Mouse (Mus musculus) heart, embryonic 10.5 days (tissue): ENCODE results near the gene Ptprk. TPM values are rescaled to one million over a fixed set of nuclear protein-coding genes. Genes with fewer than 3 reads are reported as not detected.
A peak's percentile ranks its signal among the peaks of the same experiment; 100 is the strongest.

Experiments used
- DNase-seq: peaks from one replicate; pipeline ENCODE4 v3.0.0-alpha.2; 2017; ENCODE audit warnings: low spot score
- H3K27ac ChIP-seq: fragments of 300-500 bp; sonication (generic); 2 replicates; pipeline ENCODE4 v1.5.1; 2016; ENCODE audit warnings: mild to moderate bottlenecking
- H3K27me3 ChIP-seq: fragments of 300-500 bp; sonication (generic); 2 replicates; pipeline ENCODE4 v1.6.1; 2016; ENCODE audit warnings: mild to moderate bottlenecking; ENCODE audit not compliant: poor library complexity, insufficient read depth, severe bottlenecking
- H3K36me3 ChIP-seq: fragments of 300-500 bp; sonication (generic); 2 replicates; pipeline ENCODE4 v1.6.1; 2016; ENCODE audit warnings: mild to moderate bottlenecking, moderate library complexity
- H3K4me1 ChIP-seq: fragments of 300-500 bp; sonication (generic); 2 replicates; pipeline ENCODE4 v1.6.1; 2016; ENCODE audit warnings: mild to moderate bottlenecking
- H3K4me3 ChIP-seq: fragments of 300-500 bp; sonication (generic); 2 replicates; pipeline ENCODE4 v1.5.1; 2016; ENCODE audit warnings: mild to moderate bottlenecking, moderate library complexity
- H3K9me3 ChIP-seq: fragments of 300-500 bp; sonication (generic); 2 replicates; pipeline ENCODE4 v1.6.1; 2016; ENCODE audit warnings: mild to moderate bottlenecking, moderate library complexity
- WGBS: fragments of 180-500 bp; shearing (Covaris S2); methylation state at CpG from one replicate; pipeline ENCODE4 v1.1.7; 2016; 5-methylcytosine and 5-hydroxymethylcytosine counted together
- polyA plus RNA-seq: library from polyadenylated mRNA; unstranded; fragments of >200 nt; fragmentation: Nextera tagmentation; extraction: Ambion mirVana; gene quantifications from 2 replicates; pipeline ENCODE4 v1.2.1, GENCODE M21; 2016

Ptprk gene
- polyA plus RNA-seq, 1 experiment from 2014 or later = 39.0 TPM

DNA sequence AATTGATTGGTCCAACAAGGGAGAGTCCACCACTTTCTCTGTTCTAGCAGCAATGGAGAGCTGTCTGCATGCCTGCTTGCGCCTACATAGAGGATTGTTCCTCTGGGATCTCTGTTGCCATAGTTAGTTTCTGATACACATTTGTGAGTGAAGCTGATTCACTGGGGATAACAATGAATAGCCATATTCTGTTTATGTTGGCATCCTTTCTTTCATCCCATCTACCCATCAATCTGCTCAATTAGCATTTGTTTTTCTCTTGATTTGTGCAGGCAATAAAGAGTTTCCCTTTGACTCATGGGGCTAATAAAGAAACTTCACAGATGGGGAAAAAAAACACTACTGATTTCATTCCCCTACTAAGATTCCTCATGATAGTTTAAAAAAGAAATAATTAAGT, 423.2 kb downstream of the Ptprk start:
- Histone ChIP-seq H3K4me1 (peaks cover 3% of the 10 kb centered on the region), H3K36me3 (0 out of 2 replicates have a peak, but pooled peaks cover 3% of the 10 kb centered on the region), H3K27ac (no peak overlapping the region), H3K4me3 (no peak overlapping the region), H3K9me3 (no peaks in the 10 kb centered on the region), H3K27me3 (no peaks in the 10 kb centered on the region)
- WGBS = 83% methylated on average over 1 of the region's 1 CpGs
- no peak for DNase-seq

DNA sequence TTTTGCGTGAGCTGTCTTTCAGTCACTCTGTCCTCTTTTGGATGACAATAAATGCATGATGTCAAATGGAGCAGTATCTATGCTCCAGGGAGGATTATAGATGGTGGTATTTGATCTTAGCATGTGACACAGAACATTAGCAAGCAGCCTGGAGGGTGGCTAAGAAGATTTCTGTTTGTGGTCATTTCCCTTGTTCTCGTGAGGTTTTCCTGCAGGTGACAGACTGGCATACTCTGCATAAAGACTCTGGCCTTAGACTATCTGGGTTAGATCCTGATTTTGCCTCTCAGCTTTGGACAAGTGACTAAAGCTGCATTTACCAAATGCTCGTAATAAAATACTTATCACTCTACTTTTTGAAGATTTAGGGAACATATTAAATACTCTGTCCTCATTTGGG, 423.9 kb downstream of the Ptprk start:
- DNase-seq = no peak
- no peak overlapping the region for H3K4me3 ChIP-seq
- no peaks in the 10 kb centered on the region for H3K27me3 ChIP-seq
- no peaks in the 10 kb centered on the region for H3K9me3 ChIP-seq
- 0 out of 2 replicates have a peak, but pooled peaks cover 3% of the 10 kb centered on the region for H3K36me3 ChIP-seq
- no peak overlapping the region for H3K27ac ChIP-seq
- no peaks in the 10 kb centered on the region for H3K4me1 ChIP-seq
- 78% methylated on average over 3 of the region's 3 CpGs for WGBS

- no peak overlapping the region for H3K27ac ChIP-seq
- no peaks in the 10 kb centered on the region for H3K36me3 ChIP-seq
- 82% methylated on average over 2 of the region's 2 CpGs for WGBS
- H3K4me1 ChIP-seq = peaks cover 16% of the 10 kb centered on the region; the same call in 1 of the 2 replicates
- no peaks in the 10 kb centered on the region for H3K9me3 ChIP-seq
- no peak for DNase-seq
- no peak overlapping the region for H3K4me3 ChIP-seq
- no peaks in the 10 kb centered on the region for H3K27me3 ChIP-seq
Measured at GRCm38 (mm10) chr10:28513601-28514000, 439.0 kb downstream of the Ptprk start.

DNA sequence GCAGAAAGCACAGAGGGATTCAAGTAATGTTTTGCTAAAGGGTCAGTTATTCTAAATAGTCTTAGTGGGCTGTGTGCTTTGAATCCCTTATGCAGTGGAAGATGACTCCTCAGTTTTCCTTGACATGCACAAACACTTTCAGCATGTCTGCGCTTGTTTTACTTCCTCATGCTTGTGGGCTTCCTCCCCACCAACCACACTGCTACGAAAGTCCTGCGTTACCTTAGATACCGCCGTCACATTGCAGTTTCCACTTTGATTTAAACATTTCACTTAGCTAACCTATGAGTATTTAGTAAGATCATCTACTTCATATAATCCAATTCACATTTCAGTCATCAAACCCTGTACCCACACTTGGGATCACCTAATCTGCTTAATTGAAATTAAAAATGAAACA, 441.5 kb downstream of the Ptprk start:
- H3K36me3 ChIP-seq = no peaks in the 10 kb centered on the region
- H3K4me1 ChIP-seq = peaks cover 17% of the 10 kb centered on the region; the same call in 1 of the 2 replicates
- no peaks in the 10 kb centered on the region for H3K27me3 ChIP-seq
- no peak overlapping the region for H3K4me3 ChIP-seq
- no peaks in the 10 kb centered on the region for H3K9me3 ChIP-seq
- 89% methylated on average over 5 of the region's 5 CpGs for WGBS
- no peak overlapping the region for H3K27ac ChIP-seq
- DNase-seq = no peak

DNA sequence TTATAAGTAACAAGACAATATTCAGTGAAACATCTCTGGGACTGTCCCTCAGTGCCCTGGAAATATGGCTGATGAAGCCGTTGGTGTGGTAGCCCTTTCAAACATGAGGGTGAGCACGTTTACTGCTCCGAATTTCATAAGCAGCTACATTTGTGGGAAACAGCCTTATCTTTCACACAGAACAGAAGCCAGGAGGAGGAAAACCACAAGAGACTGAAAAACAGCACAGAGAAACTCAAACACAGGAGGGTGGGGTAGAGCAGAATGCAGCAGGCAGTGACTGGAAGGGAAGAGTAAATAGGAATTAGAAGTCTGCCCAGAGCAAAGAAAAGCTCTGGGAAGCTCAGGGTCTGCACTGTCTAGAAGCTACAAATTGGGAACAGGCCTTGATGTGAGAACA, 443.7 kb downstream of the Ptprk start:
- peaks cover 17% of the 10 kb centered on the region; the same call in 1 of the 2 replicates for H3K4me1 ChIP-seq
- no peak for DNase-seq
- no peak overlapping the region for H3K4me3 ChIP-seq
- 56% methylated on average over 3 of the region's 3 CpGs for WGBS
- no peaks in the 10 kb centered on the region for H3K36me3 ChIP-seq
- H3K9me3 ChIP-seq = no peaks in the 10 kb centered on the region
- no peaks in the 10 kb centered on the region for H3K27me3 ChIP-seq
- H3K27ac ChIP-seq = no peak overlapping the region

- peaks cover 27% of the 10 kb centered on the region; the same call in 1 of the 2 replicates for H3K4me1 ChIP-seq
- WGBS = 68% methylated on average over 1 of the region's 1 CpGs
Measured at GRCm38 (mm10) chr10:28519861-28520260, 445.2 kb downstream of the Ptprk start.

GRCm38 (mm10) chr10:28523992-28524735, 449.5 kb downstream of the Ptprk start:
- Histone ChIP-seq H3K4me3 (no peak overlapping the region), H3K27me3 (no peaks in the 10 kb centered on the region), H3K36me3 (no peaks in the 10 kb centered on the region), H3K27ac (peak overlapping the region; percentile 22; the same call in 1 of the 2 replicates), H3K4me1 (peaks cover 10% of the 10 kb centered on the region; the same call in 1 of the 2 replicates), H3K9me3 (no peaks in the 10 kb centered on the region)
- DNase-seq = no peak
- WGBS = 57% methylated on average over 14 of the region's 14 CpGs

More at GRCm38 (mm10) chr10:28519861-28520260, 445.2 kb downstream of the Ptprk start:
- Histone ChIP-seq H3K4me3 (no peak overlapping the region), H3K27me3 (no peaks in the 10 kb centered on the region), H3K36me3 (no peaks in the 10 kb centered on the region), H3K9me3 (no peaks in the 10 kb centered on the region), H3K27ac (no peak overlapping the region)
- DNase-seq = no peak

DNA sequence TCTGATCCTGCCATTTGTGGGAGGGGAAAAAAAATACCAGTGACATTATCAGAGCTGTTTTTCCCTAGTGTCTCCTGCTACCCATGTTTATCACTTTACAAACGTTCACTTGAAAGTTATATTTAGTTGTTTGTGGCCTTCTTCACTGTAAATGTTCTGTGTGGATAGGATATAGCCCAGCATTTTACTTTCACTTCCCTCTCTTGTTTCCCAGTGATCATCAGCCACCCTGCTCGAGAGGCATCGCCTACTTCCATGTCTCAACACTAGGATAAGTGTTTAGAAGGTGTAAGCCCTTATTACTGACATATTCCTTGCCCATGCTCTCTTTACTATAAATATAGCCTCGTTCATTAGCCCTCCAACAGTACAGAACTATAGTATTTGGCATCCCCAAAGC, 466.0 kb downstream of the Ptprk start:
- no peaks in the 10 kb centered on the region for H3K27me3 ChIP-seq
- WGBS = 60% methylated on average over 4 of the region's 4 CpGs
- no peak overlapping the region for H3K27ac ChIP-seq
- no peak overlapping the region for H3K4me3 ChIP-seq
- no peaks in the 10 kb centered on the region for H3K36me3 ChIP-seq
- no peaks in the 10 kb centered on the region for H3K9me3 ChIP-seq
- H3K4me1 ChIP-seq = no peaks in the 10 kb centered on the region
- DNase-seq = no peak

DNA sequence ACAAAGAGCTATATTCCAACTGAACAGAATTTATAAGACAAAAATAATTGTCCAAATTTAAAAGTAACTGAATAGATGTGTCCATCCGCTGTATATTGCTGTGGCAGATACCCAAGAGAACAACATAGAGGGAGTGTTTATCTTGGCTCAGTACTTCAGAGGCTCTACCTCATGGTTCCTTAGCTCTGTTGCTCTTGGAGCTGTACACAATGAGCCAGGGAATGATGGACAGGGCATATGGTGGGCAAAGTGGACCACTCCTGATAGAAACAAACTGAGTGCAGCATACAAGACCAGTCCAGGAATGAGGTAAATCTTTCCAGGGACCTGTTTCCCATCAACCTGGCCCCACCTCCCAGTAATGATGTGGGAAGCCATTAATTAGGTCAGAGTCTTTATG, 468.1 kb downstream of the Ptprk start:
- WGBS = 87% methylated on average over 1 of the region's 1 CpGs
- Histone ChIP-seq H3K9me3 (no peaks in the 10 kb centered on the region), H3K4me1 (no peaks in the 10 kb centered on the region), H3K4me3 (no peak overlapping the region), H3K27me3 (no peaks in the 10 kb centered on the region), H3K36me3 (no peaks in the 10 kb centered on the region), H3K27ac (no peak overlapping the region)
- no peak for DNase-seq

- WGBS = 65% methylated on average over 4 of the region's 4 CpGs
- H3K9me3 ChIP-seq = no peaks in the 10 kb centered on the region
- H3K36me3 ChIP-seq = no peaks in the 10 kb centered on the region
- H3K27ac ChIP-seq = no peak overlapping the region
- DNase-seq = no peak
- H3K4me1 ChIP-seq = no peaks in the 10 kb centered on the region
- H3K27me3 ChIP-seq = no peaks in the 10 kb centered on the region
- H3K4me3 ChIP-seq = no peak overlapping the region
Measured at GRCm38 (mm10) chr10:28550549-28550948, 475.9 kb downstream of the Ptprk start.

DNA sequence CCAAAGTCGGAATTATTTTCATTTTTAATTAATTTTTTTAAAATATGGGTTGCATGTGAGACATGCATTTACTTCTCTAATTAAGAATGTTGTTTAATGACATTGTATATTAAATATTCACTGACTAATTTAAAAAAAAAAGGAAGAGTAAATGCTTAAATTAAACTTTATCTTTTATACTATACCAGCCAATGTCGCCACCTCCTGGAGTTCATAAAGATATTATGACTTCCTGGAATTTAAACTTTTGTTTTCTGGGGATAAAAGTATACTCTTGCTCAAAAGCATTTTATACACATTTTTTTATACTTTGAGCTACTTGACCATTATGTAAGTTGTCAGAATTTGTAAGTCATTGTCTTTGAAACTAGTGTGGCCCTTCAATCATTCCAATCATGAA, 477.4 kb downstream of the Ptprk start:
- H3K27ac ChIP-seq = no peak overlapping the region
- no peaks in the 10 kb centered on the region for H3K4me1 ChIP-seq
- no peaks in the 10 kb centered on the region for H3K36me3 ChIP-seq
- 87% methylated on average over 2 of the region's 2 CpGs for WGBS
- DNase-seq = no peak
- H3K27me3 ChIP-seq = no peaks in the 10 kb centered on the region
- H3K4me3 ChIP-seq = no peak overlapping the region
- H3K9me3 ChIP-seq = no peaks in the 10 kb centered on the region

- no peak for DNase-seq
- H3K9me3 ChIP-seq = no peaks in the 10 kb centered on the region
- H3K4me1 ChIP-seq = no peaks in the 10 kb centered on the region
- H3K4me3 ChIP-seq = no peak overlapping the region
- H3K27me3 ChIP-seq = no peaks in the 10 kb centered on the region
- 88% methylated on average over 3 of the region's 3 CpGs for WGBS
- peaks cover 7% of the 10 kb centered on the region; the same call in 1 of the 2 replicates for H3K36me3 ChIP-seq
- no peak overlapping the region for H3K27ac ChIP-seq
Measured at GRCm38 (mm10) chr10:28564110-28564674, 489.6 kb downstream of the Ptprk start.

GRCm38 (mm10) chr10:28566378-28566777, 491.8 kb downstream of the Ptprk start:
- Histone ChIP-seq H3K9me3 (no peaks in the 10 kb centered on the region), H3K27ac (no peak overlapping the region), H3K36me3 (peaks cover 11% of the 10 kb centered on the region; the same call in 1 of the 2 replicates), H3K4me3 (no peak overlapping the region), H3K27me3 (no peaks in the 10 kb centered on the region), H3K4me1 (no peaks in the 10 kb centered on the region)
- 51% methylated on average over 4 of the region's 4 CpGs for WGBS
- no peak for DNase-seq
